Mouse (Mus musculus) small intestine, adult 2 months (tissue): Measurements from ENCODE around the gene Mef2c.

Experiments used
- CTCF ChIP-seq: fragments of 200-500 bp; IDR thresholded peaks from 2 replicates; pipeline ENCODE4 v1.5.1; 2012; ENCODE audit warnings: low read depth, mild to moderate bottlenecking, control low read depth, inconsistent platforms, low read length, moderate library complexity, mixed read lengths; ENCODE audit not compliant: insufficient replicate concordance, insufficient read length; ENCODE audit errors: extremely low read depth
- POLR2A ChIP-seq: fragments of 200-500 bp; IDR thresholded peaks from 2 replicates; pipeline ENCODE4 v1.6.1; 2012; ENCODE audit warnings: low read depth, mild to moderate bottlenecking, control low read depth, inconsistent platforms, low read length, moderate library complexity

DNA sequence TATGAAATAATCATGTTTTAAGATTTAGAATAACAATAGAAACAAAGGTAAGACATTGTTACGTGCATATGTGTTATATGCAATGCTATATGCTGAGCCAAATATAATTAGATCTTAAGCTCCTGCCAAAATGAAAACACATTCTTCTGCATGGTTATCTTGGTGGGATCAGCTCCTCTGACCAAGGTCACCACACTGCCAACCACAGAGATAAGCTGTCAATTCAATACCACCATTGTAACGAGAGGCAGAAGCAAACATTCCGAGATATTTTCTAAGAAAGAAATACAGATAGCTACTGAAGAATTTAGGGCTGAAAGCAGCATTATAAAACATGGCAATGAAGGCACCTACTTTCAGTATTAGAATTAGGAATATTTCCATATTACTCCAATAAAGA lies 35.0 kb upstream of the Mef2c start:
- TF ChIP-seq POLR2A: no peak
- TF ChIP-seq CTCF: no peak
